Mouse (Mus musculus) midbrain, embryonic 14.5 days (tissue): Measurements from ENCODE around the gene Hecw2. TPM values are rescaled to one million over a fixed set of nuclear protein-coding genes. Genes with fewer than 3 reads are reported as not detected.

Experiments
- ATAC-seq: fragments of 200-750 bp; cut with Nextera tagmentation; 2 replicates; pipeline ENCODE4 v1.8.0; 2017; ENCODE audit warnings: moderate number of reproducible peaks, moderate library complexity; ENCODE audit not compliant: low FRiP score, low TSS enrichment
- DNase-seq: peaks from one replicate; pipeline ENCODE4 v3.0.0-alpha.2; 2015
- H3K27ac ChIP-seq: fragments of 300-500 bp; sonication (generic); replicated peaks from 2 replicates; pipeline ENCODE4 v1.5.1; 2014; ENCODE audit warnings: mild to moderate bottlenecking, low read depth, low read length, moderate library complexity
- H3K27me3 ChIP-seq: fragments of 300-500 bp; sonication (generic); 2 replicates; pipeline ENCODE4 v1.6.1; 2014; ENCODE audit warnings: low read length, control low read depth, mixed read lengths; ENCODE audit not compliant: control insufficient read depth, insufficient read depth
- H3K36me3 ChIP-seq: fragments of 300-500 bp; sonication (generic); 2 replicates; pipeline ENCODE4 v1.6.1; 2014; ENCODE audit warnings: low read length, control low read depth; ENCODE audit not compliant: control insufficient read depth, insufficient read depth
- H3K4me1 ChIP-seq: fragments of 300-500 bp; sonication (generic); 2 replicates; pipeline ENCODE4 v1.6.1; 2014; ENCODE audit warnings: mild to moderate bottlenecking, antibody characterized with exemption, low read length, control low read depth; ENCODE audit not compliant: control insufficient read depth, insufficient read depth
- H3K4me2 ChIP-seq: fragments of 300-500 bp; sonication (generic); 2 replicates; pipeline ENCODE4 v1.6.1; 2014; ENCODE audit warnings: mild to moderate bottlenecking, low read length, moderate library complexity
- H3K4me3 ChIP-seq: fragments of 300-500 bp; sonication (generic); replicated peaks from 2 replicates; pipeline ENCODE4 v1.5.1; 2014; ENCODE audit warnings: low read depth, low read length
- H3K9ac ChIP-seq: fragments of 300-500 bp; sonication (generic); replicated peaks from 2 replicates; pipeline ENCODE4 v1.6.1; 2014; ENCODE audit warnings: mild to moderate bottlenecking, low read length, moderate library complexity
- H3K9me3 ChIP-seq: fragments of 300-500 bp; sonication (generic); 2 replicates; pipeline ENCODE4 v1.6.1; 2016; ENCODE audit warnings: low read length, control low read depth, mixed read lengths; ENCODE audit not compliant: control insufficient read depth
- WGBS: fragments of 180-500 bp; shearing (Covaris S2); extraction: QIAGEN DNeasy Blood & Tissue Kit; methylation state at CpG from one replicate; pipeline ENCODE4 v1.1.7; 2014; 5-methylcytosine and 5-hydroxymethylcytosine counted together
- polyA plus RNA-seq: library from polyadenylated mRNA; unstranded; fragments of >200 nt; fragmentation: Nextera tagmentation; extraction: Ambion mirVana; gene quantifications from 2 replicates; pipeline ENCODE4 v1.2.1, GENCODE M21; 2014

The Hecw2 gene
- polyA plus RNA-seq, 1 experiment from 2014 or later, result 6.4 TPM

- ATAC-seq (no peak), DNase-seq (no peak)
- Histone ChIP-seq H3K4me1 (no peaks in the 10 kb centered on the region), H3K36me3 (no peaks in the 10 kb centered on the region), H3K9ac (no peak overlapping the region), H3K27ac (no peak overlapping the region), H3K27me3 (no peaks in the 10 kb centered on the region), H3K4me3 (no peak overlapping the region), H3K4me2 (no peak overlapping the region), H3K9me3 (no peaks in the 10 kb centered on the region)
- WGBS, result 85% methylated on average over 2 of the region's 2 CpGs
These were observed 403.6 kb downstream of the Hecw2 start for GRCm38 (mm10) chr1:53791343-53791742.

GRCm38 (mm10) chr1:53784721-53785418 is 410.1 kb downstream of the Hecw2 start, which contains the start of gene Stk17b:
Gene Stk17b, minus strand, starts transcription at chr1:53785224.
- Histone ChIP-seq H3K4me2 (peak within 1 kb of the TSS; percentile 87), H3K9ac (peak within 1 kb of the TSS; percentile 59), H3K27ac (peak within 1 kb of the TSS; percentile 41; the same call in 1 of the 2 replicates), H3K36me3 (no peaks in the 10 kb centered on the region), H3K4me3 (peak within 1 kb of the TSS; percentile 68), H3K27me3 (no peaks in the 10 kb centered on the region), H3K9me3 (no peaks in the 10 kb centered on the region), H3K4me1 (peaks cover 7% of the 10 kb centered on the region)
- DNase-seq (peak; percentile 92), ATAC-seq (peak; percentile 97)
- under 1% methylated on average over 76 of the region's 81 CpGs for WGBS

- Histone ChIP-seq H3K4me2 (peak overlapping the region; percentile 87), H3K27ac (no peak overlapping the region), H3K9ac (peak overlapping the region; percentile 59), H3K4me1 (peaks cover 7% of the 10 kb centered on the region), H3K36me3 (no peaks in the 10 kb centered on the region), H3K27me3 (no peaks in the 10 kb centered on the region), H3K4me3 (peak overlapping the region; percentile 68), H3K9me3 (no peaks in the 10 kb centered on the region)
- DNase-seq (peak; percentile 46), ATAC-seq (no peak)
- under 1% methylated on average over 17 of the region's 17 CpGs for WGBS
These were observed 410.7 kb downstream of the Hecw2 start for GRCm38 (mm10) chr1:53784291-53784720.

GRCm38 (mm10) chr1:53782956-53783355 is 412.0 kb downstream of the Hecw2 start:
- no peak overlapping the region for H3K4me2 ChIP-seq
- H3K9ac ChIP-seq, result no peak overlapping the region
- H3K9me3 ChIP-seq, result no peaks in the 10 kb centered on the region
- H3K27ac ChIP-seq, result no peak overlapping the region
- H3K4me3 ChIP-seq, result no peak overlapping the region
- DNase-seq (no peak), ATAC-seq (no peak)
- H3K36me3 ChIP-seq, result no peaks in the 10 kb centered on the region
- peaks cover 7% of the 10 kb centered on the region for H3K4me1 ChIP-seq
- H3K27me3 ChIP-seq, result no peaks in the 10 kb centered on the region
- 97% methylated on average over 1 of the region's 1 CpGs for WGBS

- no peak for ATAC-seq
- whole genome bisulfite sequencing, result 94% methylated on average over 3 of the region's 3 CpGs
- Histone ChIP-seq H3K9ac (no peak overlapping the region), H3K36me3 (no peaks in the 10 kb centered on the region), H3K4me3 (no peak overlapping the region), H3K27me3 (no peaks in the 10 kb centered on the region), H3K4me2 (no peak overlapping the region), H3K4me1 (peaks cover 7% of the 10 kb centered on the region), H3K27ac (no peak overlapping the region), H3K9me3 (no peaks in the 10 kb centered on the region)
- DNase-seq, result no peak
These were observed 412.9 kb downstream of the Hecw2 start for GRCm38 (mm10) chr1:53782079-53782478.

GRCm38 (mm10) chr1:53781311-53781710 is 413.7 kb downstream of the Hecw2 start:
- no peak for ATAC-seq
- Histone ChIP-seq H3K27ac (no peak overlapping the region), H3K4me3 (no peak overlapping the region), H3K27me3 (no peaks in the 10 kb centered on the region), H3K9me3 (no peaks in the 10 kb centered on the region), H3K4me2 (no peak overlapping the region), H3K9ac (no peak overlapping the region), H3K36me3 (no peaks in the 10 kb centered on the region), H3K4me1 (peaks cover 7% of the 10 kb centered on the region)
- no peak for DNase-seq
- WGBS, result 72% methylated on average over 1 of the region's 1 CpGs

- Histone ChIP-seq H3K27me3 (no peaks in the 10 kb centered on the region), H3K4me2 (no peak overlapping the region), H3K9me3 (no peaks in the 10 kb centered on the region), H3K36me3 (no peaks in the 10 kb centered on the region), H3K9ac (no peak overlapping the region), H3K27ac (no peak overlapping the region), H3K4me1 (no peaks in the 10 kb centered on the region), H3K4me3 (no peak overlapping the region)
- WGBS, result 93% methylated on average over 7 of the region's 7 CpGs
- no peak for ATAC-seq
- DNase-seq, result no peak
These were observed 418.6 kb downstream of the Hecw2 start for GRCm38 (mm10) chr1:53776176-53776905.

GRCm38 (mm10) chr1:53775545-53775944 is 419.4 kb downstream of the Hecw2 start:
- Histone ChIP-seq H3K9me3 (no peaks in the 10 kb centered on the region), H3K4me2 (no peak overlapping the region), H3K36me3 (no peaks in the 10 kb centered on the region), H3K27me3 (no peaks in the 10 kb centered on the region), H3K4me1 (no peaks in the 10 kb centered on the region), H3K9ac (no peak overlapping the region), H3K27ac (no peak overlapping the region), H3K4me3 (no peak overlapping the region)
- WGBS, result 94% methylated on average over 2 of the region's 2 CpGs
- no peak for ATAC-seq
- DNase-seq, result no peak

- no peak overlapping the region for H3K4me2 ChIP-seq
These were observed 419.9 kb downstream of the Hecw2 start for GRCm38 (mm10) chr1:53775036-53775435.

More at GRCm38 (mm10) chr1:53775036-53775435, 419.9 kb downstream of the Hecw2 start:
- H3K9me3 ChIP-seq, result no peaks in the 10 kb centered on the region
- no peak overlapping the region for H3K9ac ChIP-seq
- H3K36me3 ChIP-seq, result no peaks in the 10 kb centered on the region
- H3K4me1 ChIP-seq, result no peaks in the 10 kb centered on the region
- DNase-seq (no peak), ATAC-seq (no peak)
- H3K27me3 ChIP-seq, result no peaks in the 10 kb centered on the region
- WGBS, result 94% methylated on average over 6 of the region's 6 CpGs
- no peak overlapping the region for H3K27ac ChIP-seq
- H3K4me3 ChIP-seq, result no peak overlapping the region
